In genomic region chr8:119855656-119856055, GRCm38 (mm10) we compare ENCODE assay signal across 13 mouse cellular contexts. TPM values are rescaled to one million over a fixed set of nuclear protein-coding genes. Genes with fewer than 3 reads are reported as not detected.
DNase-seq lines count a peak whose midpoint lies in the region; ATAC-seq and TF ChIP-seq lines count a peak whose summit lies in the region.
"Had no signal": no experiment of that assay in that cellular context is flagged by ENCODE, and none has a peak within 500 bp of the region (broad histone marks: within the 10 kb centered on the region; RNA-seq: fewer than 3 reads in every experiment).

No protein-coding gene starts in this region.

- no peak overlapping the region for H3K4me3 ChIP-seq in layer of hippocampus, adult 2 months
- no peak overlapping the region for H3K4me3 ChIP-seq in forebrain, embryonic 14.5 days (ENCODE audit: low read depth, low read length)
- H3K4me3 ChIP-seq: heart, embryonic 13.5 days; midbrain, embryonic 13.5 days had no signal

- H3K4me1 ChIP-seq in forebrain, embryonic 14.5 days (ENCODE audit: control insufficient read depth, insufficient read depth, low read length): no peaks in the 10 kb centered on the region
- H3K4me1 ChIP-seq: heart, embryonic 13.5 days; midbrain, embryonic 13.5 days had no signal

- H3K9ac ChIP-seq in forebrain, embryonic 14.5 days (ENCODE audit: low read length): no peak overlapping the region
- H3K9ac ChIP-seq: heart, embryonic 13.5 days; lung, embryonic 14.5 days; midbrain, embryonic 13.5 days had no signal

- no peaks in the 10 kb centered on the region for H3K9me3 ChIP-seq in forebrain, embryonic 14.5 days (replicated peaks; ENCODE audit: control insufficient read depth, low read length)
- H3K9me3 ChIP-seq: heart, embryonic 13.5 days; midbrain, embryonic 13.5 days had no signal

- ATAC-seq in megakaryocyte-erythroid progenitor cell, adult 5-6 weeks (replicated peaks; ENCODE audit: low FRiP score, low TSS enrichment, poor library complexity, severe bottlenecking): peak; percentile 77
- ATAC-seq in forebrain, embryonic 14.5 days: no peak
- ATAC-seq: inflammation-experienced regulatory T-cells, adult 6 months; midbrain, embryonic 13.5 days had no signal

- no peak overlapping the region for H3K4me2 ChIP-seq in forebrain, embryonic 14.5 days (ENCODE audit: low read length)
- H3K4me2 ChIP-seq: heart, embryonic 13.5 days; lung, embryonic 14.5 days; midbrain, embryonic 13.5 days had no signal

- WGBS in forebrain, embryonic 14.5 days: 88% methylated on average over 5 of the region's 5 CpGs

- H3K27ac ChIP-seq in layer of hippocampus, adult 2 months: no peak overlapping the region
- no peak overlapping the region for H3K27ac ChIP-seq in forebrain, embryonic 14.5 days (ENCODE audit: low read depth, low read length)
- H3K27ac ChIP-seq: heart, embryonic 13.5 days; midbrain, embryonic 13.5 days had no signal

- no peaks in the 10 kb centered on the region for H3K27me3 ChIP-seq in forebrain, embryonic 14.5 days (replicated peaks; ENCODE audit: control insufficient read depth, insufficient read depth, low read length)
- H3K27me3 ChIP-seq: midbrain, embryonic 13.5 days had no signal

- H3K36me3 ChIP-seq in forebrain, embryonic 14.5 days (ENCODE audit: control insufficient read depth, insufficient read depth, low read length): no peaks in the 10 kb centered on the region
- H3K36me3 ChIP-seq: heart, embryonic 13.5 days; midbrain, embryonic 13.5 days had no signal

- peak; percentile 29; the same call in 1 of the 2 replicates for TF ChIP-seq CTCF in layer of hippocampus, adult 2 months (conservative IDR thresholded peaks at IDR 0.05)

- peak; percentile 41 to 47 for DNase-seq in cerebellum, postnatal 25 days
- DNase-seq in cerebellum, adult 9-11 months: no peak
- no peak for DNase-seq in layer of hippocampus, adult 2 months (ENCODE audit: low spot score in 2 of 2)
- DNase-seq in layer of hippocampus, adult 9-11 months: no peak
- peak; percentile 55 to 73 for DNase-seq in gastrocnemius, adult 8-10 months (ENCODE audit: low spot score in 2 of 2)
- DNase-seq in forebrain, embryonic 14.5 days (ENCODE audit: low spot score): no peak
- no peak for DNase-seq in spleen, adult 18-20 months
- DNase-seq: embryo, embryonic 11 days; lung, embryonic 14.5 days had no signal

RNA-seq across cellular contexts. Expression of gene Klhl36, which starts 6.4 kb away (rescaled TPM):
- total RNA-seq in layer of hippocampus, adult 2 months (2021): 1 to 10 TPM; 7.7 to 8.4 TPM
- 1 to 10 TPM in 3 of 4 experiments, under 1 TPM in 1; 0.90 to 2.1 (median 1.6) TPM for total RNA-seq in gastrocnemius, adult 8-10 months (2022)
- 2.2 and 4.4 TPM in 2 replicates for total RNA-seq in megakaryocyte-erythroid progenitor cell, adult 5-6 weeks (2014; fragmentation: Nextera tagmentation)
- total RNA-seq in megakaryocyte-erythroid progenitor cell, adult 5-6 weeks (2017): 3.2 and 5.6 TPM in 2 replicates
- 11.9 and 12.5 TPM in 2 replicates for polyA plus RNA-seq in forebrain, embryonic 14.5 days (2014; fragmentation: Nextera tagmentation; extraction: Ambion mirVana)

RNA-seq across cellular contexts. Expression of gene Cotl1, which starts 15.3 kb away (rescaled TPM):
- 100 to 1,000 TPM; 138 to 139 TPM for total RNA-seq in layer of hippocampus, adult 2 months (2021)
- 1 to 10 TPM; 1.8 to 3.7 (median 3.2) TPM for total RNA-seq in gastrocnemius, adult 8-10 months (2022)
- total RNA-seq in megakaryocyte-erythroid progenitor cell, adult 5-6 weeks (2014; fragmentation: Nextera tagmentation): 24.4 and 63.9 TPM in 2 replicates
- total RNA-seq in megakaryocyte-erythroid progenitor cell, adult 5-6 weeks (2017): 30.4 and 44.2 TPM in 2 replicates
- 403 and 455 TPM in 2 replicates for polyA plus RNA-seq in forebrain, embryonic 14.5 days (2014; fragmentation: Nextera tagmentation; extraction: Ambion mirVana)

RNA-seq across cellular contexts. Expression of gene Usp10, which starts 54.5 kb away (rescaled TPM):
- 10 to 100 TPM; 93.6 to 98.1 TPM for total RNA-seq in layer of hippocampus, adult 2 months (2021)
- total RNA-seq in gastrocnemius, adult 8-10 months (2022): 10 to 100 TPM; 50.6 to 55.9 (median 53.1) TPM
- 211 and 258 TPM in 2 replicates for total RNA-seq in megakaryocyte-erythroid progenitor cell, adult 5-6 weeks (2014; fragmentation: Nextera tagmentation)
- total RNA-seq in megakaryocyte-erythroid progenitor cell, adult 5-6 weeks (2017): 78.8 and 80.2 TPM in 2 replicates
- polyA plus RNA-seq in forebrain, embryonic 14.5 days (2014; fragmentation: Nextera tagmentation; extraction: Ambion mirVana): 94.2 and 119 TPM in 2 replicates

RNA-seq across cellular contexts. Expression of gene Gm20388, which starts 55.0 kb away (rescaled TPM):
- 1 to 10 TPM; 2.2 to 7.6 TPM for total RNA-seq in layer of hippocampus, adult 2 months (2021)
- total RNA-seq in gastrocnemius, adult 8-10 months (2022): 10 to 100 TPM in 1 of 4 experiments, 1 to 10 TPM in 2, not detected in 1; 4.4 to 20.0 (median 7.9) TPM
- 7.3 and 11.4 TPM in 2 replicates for total RNA-seq in megakaryocyte-erythroid progenitor cell, adult 5-6 weeks (2014; fragmentation: Nextera tagmentation)
- 17.9 and 18.1 TPM in 2 replicates for total RNA-seq in megakaryocyte-erythroid progenitor cell, adult 5-6 weeks (2017)
- polyA plus RNA-seq in forebrain, embryonic 14.5 days (2014; fragmentation: Nextera tagmentation; extraction: Ambion mirVana): 4.5 and 7.4 TPM in 2 replicates
- polyA plus RNA-seq: heart, embryonic 13.5 days; lung, embryonic 14.5 days had no signal

Comparison
In these comparisons a context has a peak if more than half of its experiments do, and no peak if none do; other contexts are left out.
1. DNase-seq: peak in cerebellum, postnatal 25 days (2 of 2) and gastrocnemius, adult 8-10 months (2 of 2); none in cerebellum, adult 9-11 months (single experiment), layer of hippocampus, adult 2 months (0 of 2), layer of hippocampus, adult 9-11 months (single experiment), forebrain, embryonic 14.5 days (single experiment) and spleen, adult 18-20 months (0 of 2).
2. RNA of gene Cotl1, which starts 15.3 kb away (total RNA-seq): 138 to 139 TPM in layer of hippocampus, adult 2 months and 24.4 to 63.9 TPM in megakaryocyte-erythroid progenitor cell, adult 5-6 weeks; 1.8 to 3.7 TPM in gastrocnemius, adult 8-10 months; every median in the first group is over 4 times any median in the second.